10 mouse cellular contexts compared by ENCODE assay signal in genomic region chr7:81689116-81689681, GRCm38 (mm10). TPM values are rescaled to one million over a fixed set of nuclear protein-coding genes. Genes with fewer than 3 reads are reported as not detected.
DNase-seq lines count a peak whose midpoint lies in the region; ATAC-seq and TF ChIP-seq lines count a peak whose summit lies in the region.
"Had no signal": no experiment of that assay in that cellular context is flagged by ENCODE, and none has a peak within 500 bp of the region (broad histone marks: within the 10 kb centered on the region; RNA-seq: fewer than 3 reads in every experiment).

No protein-coding gene starts in this region.

- H3K27ac ChIP-seq in embryonic facial prominence, embryonic 14.5 days (replicated peaks; ENCODE audit: low read depth, low read length) = no peak overlapping the region
- H3K27ac ChIP-seq in embryonic facial prominence, embryonic 10.5 days (replicated peaks) = no peak overlapping the region; the same call in 1 of the 2 replicates
- no peak overlapping the region for H3K27ac ChIP-seq in liver, postnatal 0 days (ENCODE audit: low read depth)
- no peak overlapping the region for H3K27ac ChIP-seq in liver, embryonic 11.5 days (ENCODE audit: low read depth, low read length)
- H3K27ac ChIP-seq in intestine, embryonic 15.5 days = peak overlapping the region; percentile 83
- H3K27ac ChIP-seq: limb, embryonic 15.5 days had no signal

- TF ChIP-seq POLR2A in brain, embryonic 14.5 days (IDR thresholded peaks at IDR 0.05; ENCODE audit: borderline replicate concordance, extremely low read depth, insufficient read depth, insufficient read length, poor library complexity, severe bottlenecking) = no peak

- H3K4me3 ChIP-seq in embryonic facial prominence, embryonic 14.5 days (ENCODE audit: low read depth, low read length) = no peak overlapping the region
- no peak overlapping the region for H3K4me3 ChIP-seq in embryonic facial prominence, embryonic 10.5 days
- no peak overlapping the region for H3K4me3 ChIP-seq in liver, postnatal 0 days (ENCODE audit: low read depth, low read length)
- H3K4me3 ChIP-seq in liver, embryonic 11.5 days (ENCODE audit: low read depth, low read length) = no peak overlapping the region
- H3K4me3 ChIP-seq in intestine, embryonic 15.5 days (replicated peaks) = no peak overlapping the region
- H3K4me3 ChIP-seq: limb, embryonic 15.5 days had no signal

- no peak for ATAC-seq in embryonic facial prominence, embryonic 14.5 days (ENCODE audit: low read depth)
- ATAC-seq in liver, postnatal 0 days = no peak; the same call in 1 of the 2 replicates
- ATAC-seq in liver, embryonic 11.5 days (replicated peaks; ENCODE audit: low FRiP score) = no peak
- no peak for ATAC-seq in intestine, embryonic 15.5 days
- no peak for ATAC-seq in erythroid progenitor cell, adult 5-6 weeks (replicated peaks; ENCODE audit: low FRiP score, poor library complexity, severe bottlenecking)

- no peak overlapping the region for H3K4me2 ChIP-seq in embryonic facial prominence, embryonic 14.5 days (ENCODE audit: low read depth, low read length)
- no peak overlapping the region for H3K4me2 ChIP-seq in liver, postnatal 0 days (ENCODE audit: low read depth, low read length)
- no peak overlapping the region for H3K4me2 ChIP-seq in liver, embryonic 11.5 days
- no peak overlapping the region for H3K4me2 ChIP-seq in intestine, embryonic 15.5 days (replicated peaks)
- H3K4me2 ChIP-seq: limb, embryonic 15.5 days had no signal

- no peaks in the 10 kb centered on the region for H3K27me3 ChIP-seq in embryonic facial prominence, embryonic 14.5 days (replicated peaks; ENCODE audit: control insufficient read depth, insufficient read depth, low read length)
- H3K27me3 ChIP-seq in embryonic facial prominence, embryonic 10.5 days (replicated peaks; ENCODE audit: low read depth, poor library complexity, severe bottlenecking) = no peaks in the 10 kb centered on the region
- no peaks in the 10 kb centered on the region for H3K27me3 ChIP-seq in liver, postnatal 0 days (ENCODE audit: insufficient read depth, low read length)
- no peaks in the 10 kb centered on the region; the same call in 1 of the 2 replicates for H3K27me3 ChIP-seq in liver, embryonic 11.5 days (replicated peaks; ENCODE audit: control insufficient read depth, insufficient read depth, low read length)
- H3K27me3 ChIP-seq in intestine, embryonic 15.5 days (replicated peaks) = no peaks in the 10 kb centered on the region
- H3K27me3 ChIP-seq: limb, embryonic 15.5 days had no signal

- no peak for TF ChIP-seq EP300 in liver, postnatal 0 days (IDR thresholded peaks at IDR 0.05; ENCODE audit: low read depth)

- no peak overlapping the region for H3K9ac ChIP-seq in embryonic facial prominence, embryonic 14.5 days (ENCODE audit: low read depth, low read length)
- H3K9ac ChIP-seq in liver, postnatal 0 days (replicated peaks) = no peak overlapping the region
- H3K9ac ChIP-seq in liver, embryonic 11.5 days (ENCODE audit: low read depth, low read length) = no peak overlapping the region
- no peak overlapping the region for H3K9ac ChIP-seq in intestine, embryonic 15.5 days
- H3K9ac ChIP-seq: limb, embryonic 15.5 days had no signal

- DNase-seq in embryonic facial prominence, embryonic 14.5 days (ENCODE audit: low spot score) = peak; percentile 20
- DNase-seq in embryonic facial prominence, embryonic 10.5 days (ENCODE audit: low spot score) = no peak
- peak; percentile 37 for DNase-seq in liver, postnatal 0 days
- no peak for DNase-seq in liver, embryonic 11.5 days (ENCODE audit: low spot score)
- peak; percentile 44 for DNase-seq in brain, embryonic 14.5 days (ENCODE audit: low read depth)
- no peak for DNase-seq in T-cell, adult 2 months (ENCODE audit: low spot score)
- DNase-seq: cerebellum, adult 9-11 months had no signal

- peaks cover 2% of the 10 kb centered on the region for H3K4me1 ChIP-seq in embryonic facial prominence, embryonic 14.5 days (ENCODE audit: control insufficient read depth, insufficient read depth, low read length)
- peaks cover 33% of the 10 kb centered on the region for H3K4me1 ChIP-seq in embryonic facial prominence, embryonic 10.5 days
- peaks cover 13% of the 10 kb centered on the region for H3K4me1 ChIP-seq in liver, postnatal 0 days (ENCODE audit: insufficient read depth)
- H3K4me1 ChIP-seq in liver, embryonic 11.5 days (replicated peaks; ENCODE audit: control insufficient read depth, insufficient read depth, low read length) = peaks cover 8% of the 10 kb centered on the region
- H3K4me1 ChIP-seq in intestine, embryonic 15.5 days (replicated peaks) = peaks cover 13% of the 10 kb centered on the region; the same call in 1 of the 2 replicates
- H3K4me1 ChIP-seq: limb, embryonic 15.5 days had no signal

- WGBS in embryonic facial prominence, embryonic 14.5 days = 59% methylated on average over 8 of the region's 8 CpGs
- WGBS in embryonic facial prominence, embryonic 10.5 days = 68% methylated on average over 8 of the region's 8 CpGs
- 63% methylated on average over 8 of the region's 8 CpGs for WGBS in liver, postnatal 0 days (ENCODE audit: insufficient replicate concordance)
- 76% methylated on average over 8 of the region's 8 CpGs for WGBS in liver, embryonic 11.5 days
- WGBS in intestine, embryonic 15.5 days = 61% methylated on average over 8 of the region's 8 CpGs

- no peaks in the 10 kb centered on the region for H3K36me3 ChIP-seq in embryonic facial prominence, embryonic 14.5 days (ENCODE audit: control insufficient read depth, insufficient read depth, low read length)
- H3K36me3 ChIP-seq in embryonic facial prominence, embryonic 10.5 days (replicated peaks) = no peaks in the 10 kb centered on the region
- H3K36me3 ChIP-seq in liver, postnatal 0 days (replicated peaks; ENCODE audit: insufficient read depth, low read length) = no peaks in the 10 kb centered on the region
- H3K36me3 ChIP-seq in liver, embryonic 11.5 days (ENCODE audit: control insufficient read depth, insufficient read depth, low read length) = no peaks in the 10 kb centered on the region
- H3K36me3 ChIP-seq in intestine, embryonic 15.5 days = no peaks in the 10 kb centered on the region
- H3K36me3 ChIP-seq: limb, embryonic 15.5 days had no signal

- TF ChIP-seq CTCF in liver, postnatal 0 days (IDR thresholded peaks at IDR 0.05; ENCODE audit: low read depth) = no peak
- no peak for TF ChIP-seq CTCF in brain, embryonic 14.5 days (IDR thresholded peaks at IDR 0.05; ENCODE audit: borderline replicate concordance, extremely low read depth, insufficient read depth, insufficient read length)

- H3K9me3 ChIP-seq in embryonic facial prominence, embryonic 14.5 days (ENCODE audit: control insufficient read depth, low read length) = no peaks in the 10 kb centered on the region
- no peaks in the 10 kb centered on the region for H3K9me3 ChIP-seq in embryonic facial prominence, embryonic 10.5 days
- H3K9me3 ChIP-seq in liver, postnatal 0 days (ENCODE audit: low read length) = no peaks in the 10 kb centered on the region
- no peaks in the 10 kb centered on the region for H3K9me3 ChIP-seq in liver, embryonic 11.5 days (ENCODE audit: control insufficient read depth, low read length)
- no peaks in the 10 kb centered on the region for H3K9me3 ChIP-seq in intestine, embryonic 15.5 days
- H3K9me3 ChIP-seq: limb, embryonic 15.5 days had no signal

RNA-seq across cellular contexts. Expression of gene Homer2, which starts 18.1 kb away (rescaled TPM):
- polyA plus RNA-seq in embryonic facial prominence, embryonic 14.5 days (2014; fragmentation: Nextera tagmentation; extraction: Ambion mirVana) = 23.7 and 25.2 TPM in 2 replicates
- polyA plus RNA-seq in embryonic facial prominence, embryonic 10.5 days (2016; fragmentation: Nextera tagmentation; extraction: Ambion mirVana) = 12.2 and 14.6 TPM in 2 replicates
- 8.6 and 9.1 TPM in 2 replicates for polyA plus RNA-seq in liver, postnatal 0 days (2015; fragmentation: Nextera tagmentation; extraction: Ambion mirVana)
- 16.0 and 17.7 TPM in 2 replicates for polyA plus RNA-seq in liver, embryonic 11.5 days (2014; fragmentation: Nextera tagmentation; extraction: Ambion mirVana)
- polyA plus RNA-seq in brain, embryonic 14.5 days (2012; rRNA removed) = 12.9 and 17.1 TPM in 2 replicates
- 46.6 and 46.9 TPM in 2 replicates for polyA plus RNA-seq in intestine, embryonic 15.5 days (2015; fragmentation: Nextera tagmentation; extraction: Ambion mirVana)
- 4.6 TPM in 1 of 2 replicates, not detected in the other for total RNA-seq in erythroid progenitor cell, adult 5-6 weeks (2015; ENCODE audit: low replicate concordance)
- 1.1 and 1.5 TPM in 2 replicates for total RNA-seq in erythroid progenitor cell, adult 5-6 weeks (2017; ENCODE audit: low replicate concordance)

Comparison
In these comparisons a context has a peak if more than half of its experiments do, and no peak if none do; other contexts are left out.
1. DNase-seq: peak in embryonic facial prominence, embryonic 14.5 days (single experiment), liver, postnatal 0 days (single experiment) and brain, embryonic 14.5 days (single experiment); none in embryonic facial prominence, embryonic 10.5 days (single experiment), liver, embryonic 11.5 days (single experiment) and T-cell, adult 2 months (single experiment).